Mouse (Mus musculus) c-Kit-negative CD71-positive TER-119-positive erythroid progenitor cells, embryonic 14.5 days (primary cell): ENCODE results near the gene Dlx5.

Experiments used
- DNase-seq: peaks from one replicate; pipeline ENCODE4 v3.0.0-alpha.2; 2013; ENCODE audit warnings: low read depth, low spot score

Dlx5 gene

DNA sequence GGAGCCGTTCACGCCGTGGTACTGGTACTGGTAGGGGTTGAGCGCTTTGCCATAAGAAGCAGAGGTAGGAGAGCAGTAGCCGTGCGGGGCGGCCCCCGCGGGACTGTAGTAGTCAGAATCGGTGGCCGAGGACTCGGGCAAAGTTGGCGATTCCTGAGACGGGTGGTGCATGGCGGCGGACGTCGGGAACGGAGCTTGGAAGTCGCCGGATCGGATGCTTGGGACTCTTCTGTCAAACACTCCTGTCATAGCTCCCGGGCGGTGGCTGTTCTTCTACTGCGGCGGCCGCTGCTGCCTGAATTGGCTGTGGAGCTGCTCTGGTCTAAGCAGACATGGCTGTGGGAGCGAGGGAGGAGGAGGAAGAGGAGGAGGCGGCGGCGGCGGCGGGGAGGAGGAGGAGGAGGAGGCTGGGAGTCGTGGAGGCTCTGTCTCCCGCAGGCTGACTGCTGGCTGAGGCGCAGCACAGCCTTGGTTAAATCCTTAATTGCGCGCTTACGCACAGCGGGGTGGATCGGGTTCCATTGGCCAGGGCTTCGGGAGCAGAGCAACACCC is at the start of gene Dlx5:
Gene Dlx5 (minus strand): TSS at position 448 of the 553 bp plus-strand sequence.
- DNase-seq, result no peak

DNA sequence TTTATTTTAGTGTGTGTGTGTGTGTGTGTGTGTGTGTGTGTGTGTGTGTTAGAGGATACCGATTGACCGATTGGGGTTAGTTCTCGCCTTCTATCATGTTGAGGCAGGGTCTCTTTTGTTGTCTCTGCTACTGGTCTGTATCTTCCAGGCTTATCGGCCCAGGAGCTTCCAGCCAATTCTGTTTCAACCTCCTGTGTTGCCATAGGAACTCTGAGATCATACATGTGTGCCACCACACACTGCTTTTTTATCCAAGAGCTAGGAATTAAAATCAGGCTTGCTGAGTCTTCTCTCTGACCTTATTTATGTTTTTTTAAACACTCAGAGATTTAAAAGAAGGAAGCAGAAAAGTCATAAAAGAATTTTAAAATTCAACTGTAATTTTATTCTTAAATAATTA is 49.6 kb upstream of the Dlx5 start:
- DNase-seq, result no peak

DNA sequence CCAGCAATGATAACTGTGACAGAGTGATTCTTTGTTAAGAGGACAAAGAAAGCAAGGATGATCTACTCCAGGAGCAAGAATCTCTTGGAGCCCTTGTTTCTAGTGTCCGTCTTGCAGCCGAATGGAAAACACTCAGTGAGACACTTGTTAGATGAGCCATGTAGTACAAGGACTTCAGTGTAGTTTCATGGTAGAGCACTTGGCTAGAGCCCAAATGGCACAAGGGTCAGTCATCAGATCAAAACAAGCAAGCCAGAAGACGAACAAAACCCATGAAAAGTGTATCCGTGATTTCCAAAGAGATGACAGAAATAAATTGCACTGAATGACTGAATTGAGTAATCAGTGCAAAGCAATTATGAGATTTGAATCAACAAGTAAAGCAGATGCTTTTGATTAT is 48.9 kb upstream of the Dlx5 start:
- no peak for DNase-seq

DNA sequence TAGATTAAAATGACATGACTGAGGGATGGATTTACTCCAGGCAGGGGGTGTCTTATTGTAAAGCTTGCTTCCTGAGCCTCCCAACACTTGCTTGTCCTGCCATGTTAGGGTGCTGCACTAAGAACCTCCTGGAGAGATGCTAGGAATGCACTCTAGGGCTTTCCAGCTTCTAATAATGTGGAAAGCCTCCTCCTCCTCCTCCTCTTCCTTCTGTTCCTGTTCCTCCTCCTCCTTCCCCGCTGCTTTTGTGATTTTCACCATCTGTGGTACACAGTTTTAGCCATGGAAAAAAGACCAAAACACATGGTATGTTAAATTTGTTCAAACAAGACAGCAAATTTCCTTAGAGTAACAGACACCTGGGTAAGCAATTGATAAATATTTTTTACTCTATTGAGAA is 43.4 kb upstream of the Dlx5 start:
- DNase-seq, result no peak

DNA sequence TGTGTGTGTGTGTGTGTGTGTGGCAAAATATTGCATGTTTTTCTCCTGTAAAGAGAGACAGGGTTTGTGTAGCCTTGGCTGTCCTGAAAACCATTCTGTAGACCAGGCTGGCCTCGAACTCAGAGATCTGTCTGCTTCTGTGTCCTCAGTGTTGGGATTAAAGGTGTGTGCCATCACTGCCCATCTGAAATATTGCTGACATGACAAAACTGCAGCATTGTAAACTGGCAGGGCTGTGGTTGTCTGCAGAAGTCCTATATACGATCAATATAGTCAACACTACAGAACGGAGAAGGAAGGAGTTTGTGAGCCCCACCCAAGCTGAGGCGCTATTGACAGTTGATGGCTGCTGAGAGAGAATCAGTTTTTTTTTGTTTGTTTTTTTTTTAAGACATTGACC is 35.4 kb upstream of the Dlx5 start:
- DNase-seq, result no peak

DNA sequence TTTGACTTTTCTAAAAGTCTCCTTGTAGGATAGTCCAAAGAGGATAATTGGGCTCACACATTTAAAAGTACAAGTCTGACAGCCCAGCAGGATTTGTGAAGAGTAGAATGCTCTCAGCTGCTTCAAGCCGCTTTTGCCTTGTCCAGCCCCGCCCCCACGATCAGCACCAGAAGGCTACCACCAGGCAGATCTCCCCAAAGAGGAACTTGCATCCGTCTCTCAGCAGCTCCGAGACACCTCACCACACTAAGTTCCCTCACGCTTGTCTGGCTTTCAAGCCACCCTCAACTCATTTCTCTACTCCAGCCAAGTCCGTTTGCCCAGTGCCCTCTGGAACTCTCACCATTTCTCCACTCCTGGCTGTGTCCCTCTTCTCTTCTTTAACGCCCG is 33.6 kb upstream of the Dlx5 start:
- DNase-seq, result no peak

DNA sequence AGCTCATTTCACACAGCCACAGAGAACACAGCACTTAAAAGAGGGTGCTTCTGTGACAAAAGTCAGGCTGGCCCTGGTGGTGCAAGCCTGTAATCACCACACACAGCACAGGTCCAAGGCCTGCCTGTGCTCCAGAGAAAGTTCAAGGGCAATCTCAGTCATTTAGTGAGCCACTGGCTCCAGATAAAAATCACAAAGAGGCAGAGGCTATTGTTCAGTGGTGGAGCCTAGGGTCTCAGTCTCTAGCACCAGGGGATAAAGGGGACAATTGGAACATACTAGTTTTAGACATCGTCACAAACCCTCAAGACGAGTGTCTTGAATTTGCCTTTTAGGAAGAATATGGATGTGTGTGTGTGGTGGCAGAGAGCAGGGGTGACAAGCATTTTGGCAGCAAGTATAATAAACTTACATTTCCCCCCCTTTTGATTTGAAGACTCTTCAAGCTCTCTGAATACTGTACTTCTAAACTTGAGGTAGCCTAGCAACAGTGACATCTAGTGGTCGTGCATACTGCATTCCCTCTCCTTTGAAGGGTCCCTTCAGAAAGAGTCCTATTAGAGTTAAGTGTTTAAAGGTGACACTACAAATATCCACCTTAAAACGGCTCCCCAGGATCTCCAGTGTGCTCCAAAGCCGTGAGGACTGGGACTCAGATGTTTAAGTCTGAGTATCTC is 33.1 kb upstream of the Dlx5 start:
- no peak for DNase-seq

DNA sequence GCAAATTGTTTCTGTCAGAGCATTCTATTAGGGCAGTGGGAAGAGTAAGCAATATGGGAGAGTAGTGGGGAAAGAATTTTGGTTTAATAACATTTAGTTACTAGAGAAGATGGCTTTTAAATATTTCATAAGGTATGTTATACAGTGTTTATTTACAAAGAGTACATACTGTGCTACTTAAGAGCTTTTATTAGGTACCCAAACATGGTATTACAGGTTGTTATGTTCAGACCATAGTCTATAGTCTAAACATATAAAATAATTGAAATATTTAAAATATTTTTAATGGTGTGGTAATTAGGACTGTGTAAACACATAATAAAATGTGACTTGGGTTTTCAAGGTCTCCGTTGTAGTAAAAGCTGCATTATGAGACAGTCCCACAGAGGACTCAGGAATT is 32.4 kb upstream of the Dlx5 start:
- DNase-seq, result no peak

DNA sequence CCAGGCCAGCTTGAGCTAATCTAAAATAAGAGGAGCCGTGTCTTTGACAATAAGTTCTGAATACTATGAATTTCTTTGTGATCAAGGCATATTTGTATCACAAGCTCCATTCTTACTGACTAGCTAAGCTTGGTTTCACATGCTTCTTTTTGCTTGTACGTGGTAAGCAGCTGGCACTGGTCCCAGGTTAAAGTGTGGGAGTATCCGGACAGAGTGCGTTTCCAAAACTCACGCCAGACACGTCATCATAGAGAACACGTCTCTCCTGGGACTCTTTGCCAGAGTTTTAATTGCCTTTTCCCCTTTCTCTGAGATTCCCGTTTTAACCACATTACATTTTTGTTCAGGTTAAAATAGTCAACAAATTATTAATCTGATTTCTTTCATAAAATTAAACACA is 27.7 kb upstream of the Dlx5 start:
- no peak for DNase-seq

DNA sequence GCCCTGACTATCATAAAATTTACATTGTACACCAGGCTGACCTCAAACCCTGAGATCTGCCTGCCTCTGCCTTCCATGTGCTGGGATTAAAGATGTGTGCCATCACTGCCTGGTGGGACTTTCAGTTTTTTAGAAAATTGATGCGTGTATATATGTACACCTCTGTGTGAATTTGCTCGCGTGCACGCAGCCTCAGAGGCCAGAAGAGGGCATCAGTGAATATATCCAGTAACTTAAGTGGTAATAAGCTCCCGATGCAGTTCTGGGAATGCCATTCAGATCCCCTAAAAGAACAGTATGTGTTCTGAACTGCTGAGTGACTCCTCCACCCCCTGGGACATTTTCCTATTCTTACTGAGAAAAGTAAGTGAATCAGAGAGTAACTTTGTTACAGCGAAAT is 8.2 kb upstream of the Dlx5 start:
- no peak for DNase-seq

DNA sequence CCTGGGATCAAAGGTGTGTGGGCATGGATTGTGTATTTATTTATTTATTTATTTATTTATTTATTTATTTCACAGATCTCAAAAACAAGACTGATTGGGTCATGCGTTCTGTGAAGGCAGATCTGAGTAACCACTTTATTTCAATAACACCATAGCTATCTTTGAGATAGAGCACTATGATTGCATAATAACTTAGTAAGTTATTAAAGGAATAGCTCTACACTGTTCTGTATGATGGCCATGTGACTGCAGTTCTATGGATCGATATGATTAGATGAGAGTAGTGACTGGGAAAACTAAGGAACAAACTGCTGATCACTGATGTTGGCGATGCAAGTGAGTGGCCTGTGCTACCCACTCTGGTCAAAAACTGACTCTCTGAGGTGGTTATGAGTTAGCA is 4.3 kb upstream of the Dlx5 start:
- DNase-seq, result no peak

DNA sequence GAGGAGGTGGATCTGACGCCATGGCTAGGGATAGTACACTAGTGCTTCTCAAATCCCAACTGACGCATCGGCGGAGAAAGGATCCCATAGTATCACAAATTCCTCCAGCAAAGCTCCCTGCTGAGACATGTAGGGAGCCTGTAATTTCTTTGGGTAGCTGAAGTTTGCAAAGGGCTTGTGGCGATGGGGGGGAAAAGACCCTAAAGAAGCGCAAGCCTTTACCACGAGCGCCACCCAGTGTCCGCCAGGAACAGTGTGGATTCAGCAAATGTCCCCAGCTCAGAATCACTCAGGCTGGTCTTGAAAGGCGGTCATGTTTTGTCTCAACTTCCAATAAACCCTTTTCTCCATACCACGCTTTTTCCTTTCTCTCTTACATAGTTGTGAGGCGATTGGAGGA is 3.0 kb upstream of the Dlx5 start:
- no peak for DNase-seq

DNA sequence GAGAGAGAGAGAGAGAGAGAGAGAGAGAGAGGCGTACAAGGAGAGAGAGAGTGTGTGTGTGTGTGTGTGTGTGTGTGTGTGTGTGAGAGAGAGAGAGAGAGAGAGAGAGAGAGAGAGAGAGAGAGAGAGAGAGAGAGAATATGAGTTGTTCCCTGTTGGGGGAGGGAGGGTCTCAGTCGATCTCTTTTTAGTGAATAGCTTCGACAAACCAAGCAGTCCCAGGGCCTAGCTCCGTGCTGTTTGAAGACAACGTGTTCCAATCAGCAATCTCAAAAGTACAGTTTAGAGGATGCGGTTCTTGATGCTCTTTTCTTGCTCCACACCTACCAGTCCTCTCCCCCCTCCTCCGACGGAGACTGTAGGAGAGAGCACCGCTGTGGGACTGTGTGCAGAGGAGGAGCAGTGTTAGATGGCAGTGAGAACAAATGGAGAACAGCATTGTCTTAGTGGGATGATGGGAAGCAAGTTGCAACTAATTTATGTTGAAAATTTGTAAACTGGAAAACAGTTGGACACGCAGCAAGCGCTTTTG is 447 bp upstream of the Dlx5 start:
- no peak for DNase-seq

DNA sequence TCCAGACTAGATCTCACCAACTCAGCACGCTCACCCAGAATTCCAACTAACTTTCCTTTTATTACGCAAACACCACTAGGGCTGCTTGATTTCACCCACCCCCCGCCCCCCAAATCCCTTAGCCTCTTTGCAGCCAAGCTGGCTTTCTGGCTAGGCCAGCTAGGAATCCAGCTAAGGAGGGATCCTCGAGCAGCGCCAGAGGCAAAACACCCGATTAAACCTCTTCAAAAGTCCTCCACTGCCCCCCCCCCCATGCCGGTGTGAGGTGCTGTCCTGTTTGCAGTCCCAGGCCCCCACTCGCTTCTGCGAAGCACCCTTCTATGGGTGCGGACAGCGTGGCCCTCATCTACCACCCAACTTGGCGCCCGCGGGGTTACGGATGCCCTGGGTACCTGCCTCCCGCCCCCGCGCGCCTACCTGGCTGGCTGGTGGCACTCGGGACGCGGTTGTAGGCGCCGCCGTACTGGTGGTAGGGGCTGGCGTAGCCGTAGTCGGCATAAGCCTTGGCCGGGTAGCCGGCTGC is 709 bp downstream of the Dlx5 start:
- DNase-seq, result no peak

DNA sequence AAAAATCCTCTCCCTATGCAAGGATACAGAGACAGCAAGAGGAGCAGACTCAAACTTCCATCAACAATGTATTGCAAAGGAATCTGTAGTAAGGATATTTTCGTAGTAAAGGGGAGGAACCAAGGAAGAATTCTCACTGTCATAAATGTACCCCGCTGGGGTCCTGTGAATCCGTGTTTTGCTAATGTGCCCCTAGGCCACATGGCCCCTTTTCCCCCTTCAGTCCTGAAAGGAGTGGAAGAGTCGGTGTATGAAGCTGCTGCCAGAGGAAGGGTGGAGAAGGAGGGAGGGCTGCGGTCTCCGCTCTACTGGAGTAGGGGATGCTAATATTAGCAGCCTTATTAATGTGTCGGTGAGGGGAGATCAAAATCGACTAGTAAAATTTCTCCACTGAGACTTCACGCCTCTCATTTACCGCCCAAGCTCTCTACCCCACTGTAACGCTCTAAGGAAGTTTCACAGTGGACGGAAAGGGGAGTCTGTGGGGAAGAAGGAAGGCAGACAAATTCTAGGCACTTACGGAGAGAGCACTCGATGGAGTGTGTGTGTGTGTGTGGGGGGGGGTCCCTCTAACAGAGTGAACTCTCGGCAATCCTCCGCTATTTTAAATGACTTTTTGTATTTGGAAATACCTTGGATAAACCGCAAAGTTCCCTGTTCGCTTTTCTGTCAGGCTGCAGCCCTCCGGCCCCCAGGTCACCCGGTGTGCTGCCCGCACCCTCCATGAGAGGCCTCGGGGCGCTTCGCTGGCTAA is 1.3 kb downstream of the Dlx5 start:
- no peak for DNase-seq

DNA sequence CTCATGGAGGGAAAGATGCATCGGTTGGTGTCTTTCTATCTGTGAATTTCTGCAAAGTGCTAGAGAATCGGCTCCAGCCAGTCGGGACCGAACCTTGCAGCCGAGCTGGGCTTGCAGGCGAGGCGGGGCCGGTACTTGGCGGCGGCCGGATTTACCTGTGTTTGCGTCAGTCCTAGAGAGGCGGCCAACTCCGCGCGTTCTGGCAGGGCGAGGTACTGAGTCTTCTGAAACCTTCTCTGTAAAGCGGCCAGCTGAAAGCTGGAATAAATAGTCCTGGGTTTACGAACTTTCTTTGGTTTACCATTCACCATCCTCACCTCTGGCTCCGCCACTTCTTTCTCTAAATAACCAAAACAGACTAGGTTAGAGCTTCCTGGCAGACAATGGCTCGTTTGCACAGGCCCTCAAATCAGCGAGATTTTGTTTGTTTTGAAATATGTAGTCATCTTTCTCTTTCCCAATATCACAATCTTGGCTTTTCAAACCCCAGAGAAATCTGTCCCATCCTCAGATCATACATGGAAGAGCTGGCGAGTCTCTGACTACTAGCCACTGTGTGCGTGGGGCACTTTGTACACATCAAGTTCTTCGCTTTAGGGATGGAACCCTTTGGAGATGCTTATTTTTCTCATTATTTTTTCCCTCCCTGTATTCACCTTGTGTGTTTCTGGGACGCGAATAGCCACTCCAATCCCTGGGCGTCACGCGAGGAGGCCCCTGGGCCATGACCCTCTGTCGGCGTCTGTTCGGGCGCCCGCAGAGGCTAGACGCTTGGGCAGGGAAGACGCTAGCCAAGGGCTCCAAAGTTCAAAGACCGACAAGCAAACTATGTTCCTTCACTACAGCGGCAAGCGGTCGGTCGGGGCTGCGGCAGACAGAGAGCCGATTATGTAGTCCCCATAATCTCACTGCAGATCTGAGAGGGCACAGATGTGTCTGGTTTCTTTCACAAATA is 2.2 kb downstream of the Dlx5 start:
- no peak for DNase-seq

DNA sequence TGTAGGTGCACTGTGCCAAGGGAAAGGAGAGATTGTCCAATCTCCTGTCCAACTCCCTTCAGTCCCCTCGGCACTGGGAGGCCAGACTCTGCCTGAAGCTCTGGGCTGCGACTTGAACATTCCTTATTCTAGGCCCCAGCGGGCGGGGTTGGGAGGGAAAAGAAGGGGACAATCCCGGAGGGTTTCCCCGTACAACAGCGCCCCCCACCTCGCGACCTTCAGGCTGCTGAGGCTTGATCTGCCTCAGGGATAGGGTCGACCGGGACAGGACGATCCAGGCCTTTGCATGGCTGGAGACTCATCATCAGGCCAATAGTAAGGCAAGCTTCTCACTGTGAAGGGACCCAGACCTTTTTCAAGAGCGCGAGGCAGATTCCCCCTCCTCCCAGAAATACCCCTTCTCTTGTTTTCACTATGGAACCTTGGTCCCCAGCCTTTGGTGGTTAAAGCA is 3.0 kb downstream of the Dlx5 start:
- DNase-seq, result no peak

DNA sequence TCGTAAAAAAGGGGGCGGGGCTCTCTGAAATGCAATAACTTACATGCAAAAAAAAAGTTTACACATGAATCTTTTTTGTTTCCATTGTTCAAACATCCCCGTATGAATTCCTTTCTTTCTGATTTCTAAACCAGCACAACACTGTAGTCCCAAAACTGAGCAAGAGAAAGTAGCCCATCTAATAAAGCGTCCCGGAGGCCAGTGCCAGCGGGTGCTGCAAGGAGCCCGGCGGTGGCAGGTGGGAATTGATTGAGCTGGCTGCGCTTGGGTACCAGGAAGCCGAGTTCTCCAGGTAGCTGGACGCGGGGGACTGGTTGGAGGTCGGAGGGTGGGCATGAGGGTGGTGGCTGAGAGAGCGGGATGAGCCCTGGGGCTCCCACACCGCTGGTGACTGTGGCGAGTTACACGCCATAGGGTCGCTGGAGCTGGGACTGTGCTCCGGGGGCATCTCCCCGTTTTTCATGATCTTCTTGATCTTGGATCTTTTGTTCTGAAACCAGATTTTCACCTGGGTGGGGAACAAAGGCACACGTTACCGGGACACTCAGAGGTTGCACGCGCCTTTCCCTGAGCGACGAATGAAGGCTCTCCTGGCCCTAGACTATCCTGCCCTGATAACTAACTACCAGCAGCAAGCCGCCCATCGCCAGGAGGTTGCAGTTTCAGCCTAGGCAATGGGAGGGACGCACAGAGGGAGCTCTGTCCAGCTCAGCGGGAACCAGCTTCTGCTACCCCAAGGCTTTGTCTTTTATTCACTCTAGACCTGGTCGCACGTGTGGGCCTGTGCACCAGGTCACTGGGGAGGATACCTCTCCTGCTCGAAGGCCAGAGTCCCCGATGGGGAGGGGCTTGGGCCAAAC is 3.7 kb downstream of the Dlx5 start:
- no peak for DNase-seq

DNA sequence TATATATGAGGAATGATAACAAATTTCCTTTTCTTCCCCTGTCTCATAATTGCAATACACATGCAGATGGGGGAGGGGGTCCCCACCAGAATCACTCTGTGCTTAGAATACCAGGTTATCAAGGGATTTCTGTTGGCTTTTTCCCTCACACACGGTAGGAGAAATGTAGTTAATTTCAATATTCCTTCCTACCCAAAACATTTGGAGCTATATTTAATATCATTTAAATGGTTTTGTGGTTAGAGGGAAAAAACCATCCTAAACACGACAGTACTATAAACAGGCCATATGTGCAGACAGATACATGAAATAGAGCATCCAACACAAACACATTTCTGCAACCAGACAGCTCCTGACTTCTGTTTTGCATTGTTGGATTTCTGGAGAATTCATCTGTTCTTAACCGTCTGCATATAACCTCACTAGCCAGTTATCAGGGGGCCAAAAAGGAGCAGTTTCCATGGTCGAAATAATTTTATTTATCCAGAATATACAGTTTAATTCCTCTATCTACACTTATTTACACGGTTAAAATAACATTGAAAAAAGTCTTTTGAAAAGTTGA is 4.5 kb downstream of the Dlx5 start:
- no peak for DNase-seq

DNA sequence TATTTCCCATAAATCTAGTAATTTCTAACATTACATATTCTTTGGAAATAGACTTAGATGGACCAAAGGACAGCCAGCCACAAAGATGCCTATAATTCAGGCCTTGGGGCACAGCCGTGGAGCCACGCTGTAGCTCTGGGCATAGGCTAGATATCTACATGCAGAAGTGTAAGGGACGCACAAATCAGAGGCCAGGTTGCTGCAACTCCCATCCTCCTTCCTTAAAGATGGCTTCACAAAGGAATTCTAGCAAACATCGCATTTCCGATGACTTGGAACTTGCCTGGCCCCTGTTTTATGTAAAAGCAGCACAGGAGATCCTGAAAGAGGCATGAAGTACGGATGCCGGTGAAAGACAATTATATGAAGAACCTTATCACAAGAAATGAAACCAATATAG is 5.2 kb downstream of the Dlx5 start:
- DNase-seq, result no peak
